Mouse (Mus musculus) olfactory bulb, adult 2 months (tissue): ENCODE data around the gene Cog6.

Experiments used
- CTCF ChIP-seq: fragments of 200-500 bp; IDR thresholded peaks from 2 replicates; pipeline ENCODE4 v1.5.1; 2012; ENCODE audit warnings: low read depth, mild to moderate bottlenecking, low read length, moderate library complexity; ENCODE audit not compliant: insufficient read depth
- POLR2A ChIP-seq: fragments of 200-500 bp; IDR thresholded peaks from 2 replicates; pipeline ENCODE4 v1.6.1; 2012; ENCODE audit warnings: mild to moderate bottlenecking, low read depth, low read length, moderate library complexity; ENCODE audit not compliant: insufficient read depth

DNA sequence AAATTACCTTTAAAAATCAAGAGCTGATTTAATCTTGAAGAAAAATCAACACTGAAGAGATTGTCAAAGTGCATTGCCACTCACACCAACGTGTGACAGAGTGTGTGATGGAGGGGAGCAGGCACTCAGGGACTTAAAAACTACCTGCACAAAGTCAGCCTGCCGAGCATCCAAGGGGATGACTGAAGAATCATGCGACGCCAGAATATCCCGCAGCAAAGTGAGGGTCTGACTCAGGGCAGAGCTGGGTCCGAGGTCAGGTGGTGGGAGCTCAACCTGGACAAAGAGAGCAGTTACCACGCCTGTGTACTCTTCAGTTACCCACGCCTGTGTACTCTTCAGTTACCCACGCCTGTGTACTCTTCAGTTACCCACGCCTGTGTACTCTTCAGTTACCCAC lies 23.7 kb downstream of the Cog6 start:
- TF ChIP-seq POLR2A (no peak), CTCF (no peak)
